Mouse (Mus musculus): ENCODE data around the gene Mki67. TPM values are rescaled to one million over a fixed set of nuclear protein-coding genes. Genes with fewer than 3 reads are reported as not detected.
"Not testable (repeated sequence)": the region's sequence is repeated elsewhere in the genome, so short reads cannot be mapped to it uniquely, and the experiment has no call there.

Mki67 gene
- polyA plus RNA-seq, 1 experiment from 2014 or later: 46.9 TPM

DNA sequence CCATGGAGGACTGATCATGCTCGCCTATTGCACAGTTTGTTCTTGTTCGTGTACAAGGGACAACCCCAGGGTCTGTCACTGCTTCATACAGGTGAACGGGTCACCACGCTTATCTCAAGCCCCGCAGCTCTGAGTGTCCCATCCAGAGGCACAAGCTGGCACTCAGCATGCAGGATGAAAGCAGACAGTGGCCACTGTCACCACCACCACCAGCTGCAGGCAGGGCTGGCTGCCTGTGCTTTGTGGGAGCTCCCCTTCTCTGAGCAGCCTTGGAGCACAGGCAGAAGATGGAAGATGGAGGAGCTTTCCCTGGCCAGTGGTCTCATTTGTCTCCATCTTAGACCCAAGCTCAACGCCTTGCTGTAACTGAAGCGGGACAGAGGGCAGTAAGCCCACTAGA lies 31.2 kb downstream of the Mki67 start:
- Histone ChIP-seq H3K36me3 (replicated peaks) (peaks cover 52% of the 10 kb centered on the region), H3K27me3 (replicated peaks; ENCODE audit: low read depth, poor library complexity, severe bottlenecking) (no peaks in the 10 kb centered on the region), H3K27ac (replicated peaks) (no peak overlapping the region), H3K9me3 (no peaks in the 10 kb centered on the region), H3K4me1 (no peaks in the 10 kb centered on the region), H3K4me3 (no peak overlapping the region)
- 89% methylated on average over 7 of the region's 7 CpGs for whole genome bisulfite sequencing
- DNase-seq (ENCODE audit: low spot score): no peak

DNA sequence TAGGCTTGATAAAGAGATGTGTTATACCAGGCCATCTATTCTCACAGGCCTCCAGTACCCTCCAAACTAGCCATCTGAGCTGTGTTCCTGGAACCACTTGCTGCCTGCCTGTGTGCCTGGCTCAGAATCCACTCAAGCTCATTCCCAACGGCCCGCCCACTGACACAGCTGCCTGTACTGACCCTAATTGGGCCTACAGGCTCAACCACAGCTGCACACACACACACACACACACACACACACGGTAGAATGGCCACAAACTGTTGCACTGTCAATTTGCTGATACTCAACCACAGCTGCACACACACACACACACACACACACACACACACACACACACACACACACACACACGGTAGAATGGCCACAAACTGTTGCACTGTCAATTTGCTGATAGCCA lies 32.1 kb downstream of the Mki67 start:
- WGBS: 70% methylated on average over 4 of the region's 4 CpGs
- H3K4me1 ChIP-seq; H3K27ac ChIP-seq (replicated peaks); H3K4me3 ChIP-seq; H3K9me3 ChIP-seq; H3K27me3 ChIP-seq (replicated peaks; ENCODE audit: low read depth, poor library complexity, severe bottlenecking); DNase-seq (ENCODE audit: low spot score): not testable (repeated sequence)
- peaks cover 44% of the 10 kb centered on the region for H3K36me3 ChIP-seq (replicated peaks)

DNA sequence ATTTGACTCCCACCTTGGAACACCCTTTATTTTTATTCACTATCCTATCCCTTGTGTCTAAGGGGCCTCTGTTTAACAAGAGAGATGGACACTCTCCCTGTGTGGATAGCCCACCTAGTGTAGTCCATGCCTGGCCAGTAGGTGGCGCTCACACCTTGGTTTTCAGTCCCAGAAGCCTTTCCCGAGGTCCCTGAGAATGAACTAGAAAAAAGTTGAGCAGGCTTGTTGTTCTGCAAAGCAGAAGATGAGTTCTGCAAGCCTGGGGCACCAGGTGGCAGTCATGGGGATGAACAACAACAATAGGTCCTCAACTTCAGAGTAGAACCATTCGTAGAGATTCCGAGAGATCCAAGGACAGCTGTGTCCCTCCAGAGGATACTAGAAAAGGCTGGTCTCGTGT lies 35.8 kb downstream of the Mki67 start:
- H3K36me3 ChIP-seq (replicated peaks): peaks cover 6% of the 10 kb centered on the region
- H3K4me1 ChIP-seq: no peaks in the 10 kb centered on the region
- no peaks in the 10 kb centered on the region for H3K27me3 ChIP-seq (replicated peaks; ENCODE audit: low read depth, poor library complexity, severe bottlenecking)
- H3K9me3 ChIP-seq: no peaks in the 10 kb centered on the region
- no peak overlapping the region for H3K4me3 ChIP-seq
- no peak overlapping the region for H3K27ac ChIP-seq (replicated peaks)
- DNase-seq (ENCODE audit: low spot score): peak; percentile 60
- WGBS: 68% methylated on average over 5 of the region's 5 CpGs

DNA sequence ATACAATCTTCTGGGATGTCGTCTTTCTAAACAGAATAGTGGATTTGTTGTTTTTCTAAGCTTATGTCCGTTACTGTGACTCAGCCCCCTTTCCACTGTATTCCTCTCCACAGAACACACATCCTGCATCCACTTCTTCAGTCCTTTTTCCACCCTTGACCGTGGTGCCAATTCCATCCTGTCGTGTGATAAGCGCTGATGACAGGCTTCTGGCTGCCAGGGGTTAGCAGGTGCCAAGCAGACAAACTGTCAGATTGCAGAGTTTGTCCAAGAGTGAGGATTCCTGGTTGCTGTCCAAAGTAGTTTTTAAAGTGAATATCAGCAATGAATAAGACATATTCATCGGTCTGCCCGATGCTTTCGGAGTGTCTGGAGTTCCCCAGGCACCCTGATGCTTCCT lies 39.4 kb downstream of the Mki67 start:
- H3K36me3 ChIP-seq (replicated peaks): no peaks in the 10 kb centered on the region
- WGBS: 86% methylated on average over 8 of the region's 8 CpGs
- no peak overlapping the region for H3K27ac ChIP-seq (replicated peaks)
- H3K4me1 ChIP-seq: no peaks in the 10 kb centered on the region
- no peak overlapping the region for H3K4me3 ChIP-seq
- no peaks in the 10 kb centered on the region for H3K27me3 ChIP-seq (replicated peaks; ENCODE audit: low read depth, poor library complexity, severe bottlenecking)
- no peaks in the 10 kb centered on the region for H3K9me3 ChIP-seq
- DNase-seq (ENCODE audit: low spot score): no peak

DNA sequence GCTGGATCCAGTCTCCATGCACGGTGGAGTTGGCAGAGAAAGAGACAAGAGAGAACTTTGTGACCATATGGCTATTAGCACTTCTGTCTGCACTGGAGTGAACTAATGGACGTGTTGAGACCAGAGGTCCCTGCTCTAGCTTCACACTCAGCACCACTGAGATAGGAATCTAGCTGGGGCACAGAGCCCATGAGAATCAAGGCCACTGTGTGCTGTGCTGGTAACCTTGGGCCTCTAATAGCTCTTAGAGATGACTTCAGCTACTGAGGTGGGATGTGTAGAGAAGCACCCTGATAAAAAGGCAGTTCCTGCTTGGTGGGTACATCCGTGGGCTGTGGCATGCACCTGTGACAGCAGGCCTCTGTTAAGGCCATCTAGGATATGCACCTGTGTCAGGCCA lies 42.6 kb downstream of the Mki67 start:
- no peaks in the 10 kb centered on the region for H3K36me3 ChIP-seq (replicated peaks)
- no peak for DNase-seq (ENCODE audit: low spot score)
- H3K9me3 ChIP-seq: no peaks in the 10 kb centered on the region
- H3K27me3 ChIP-seq (replicated peaks; ENCODE audit: low read depth, poor library complexity, severe bottlenecking): no peaks in the 10 kb centered on the region
- 79% methylated on average over 3 of the region's 3 CpGs for WGBS
- H3K27ac ChIP-seq (replicated peaks): no peak overlapping the region
- no peak overlapping the region for H3K4me3 ChIP-seq
- H3K4me1 ChIP-seq: 0 out of 2 replicates have a peak, but pooled peaks cover 6% of the 10 kb centered on the region

DNA sequence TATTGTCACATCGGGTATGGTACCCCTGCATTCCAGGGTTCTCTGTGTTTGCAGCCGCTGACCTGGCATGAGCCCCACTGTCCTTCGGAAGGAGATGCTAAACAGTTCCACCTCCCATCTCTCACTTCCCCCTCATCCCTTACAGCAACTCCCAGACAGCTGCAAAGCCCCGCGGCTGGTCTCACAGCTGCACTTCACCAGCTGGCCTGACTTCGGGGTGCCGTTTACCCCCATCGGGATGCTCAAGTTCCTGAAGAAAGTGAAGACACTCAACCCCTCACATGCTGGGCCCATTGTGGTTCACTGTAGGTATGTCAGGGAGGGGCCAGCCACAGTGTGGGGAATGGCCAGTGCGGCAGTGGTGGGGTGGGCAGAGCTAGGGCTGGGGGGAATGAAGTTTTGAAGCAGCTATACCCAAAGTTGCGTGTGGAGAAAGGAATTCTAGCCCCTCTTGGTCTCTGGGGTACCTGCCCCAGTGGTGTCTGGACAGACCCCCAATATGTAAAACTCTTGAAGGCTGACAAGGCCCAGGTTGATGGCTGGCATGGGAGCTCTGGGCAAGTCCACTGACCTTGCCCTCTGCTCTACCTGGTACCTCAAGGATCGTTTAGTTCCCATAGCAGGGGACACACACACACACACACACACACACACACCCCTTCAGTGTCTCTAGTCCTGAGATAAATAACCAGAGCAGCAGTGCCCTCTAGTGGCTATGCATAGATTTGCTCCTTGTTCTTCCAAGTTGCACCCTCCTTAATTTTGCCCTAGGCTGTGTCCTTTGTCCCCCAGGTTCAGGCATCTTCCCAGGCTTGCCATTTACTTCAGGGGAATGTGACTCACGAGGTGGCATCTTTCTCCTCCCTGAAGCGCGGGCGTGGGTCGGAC lies 47.1 kb downstream of the Mki67 start:
- Histone ChIP-seq H3K9me3 (no peaks in the 10 kb centered on the region), H3K4me3 (no peak overlapping the region), H3K27me3 (replicated peaks; ENCODE audit: low read depth, poor library complexity, severe bottlenecking) (no peaks in the 10 kb centered on the region), H3K27ac (replicated peaks) (0 out of 2 replicates have a peak overlapping the region, but pooled peaks have one; percentile 10), H3K36me3 (replicated peaks) (no peaks in the 10 kb centered on the region), H3K4me1 (peaks cover 16% of the 10 kb centered on the region)
- peak; percentile 65 for DNase-seq (ENCODE audit: low spot score)
- 39% methylated on average over 16 of the region's 16 CpGs for WGBS

DNA sequence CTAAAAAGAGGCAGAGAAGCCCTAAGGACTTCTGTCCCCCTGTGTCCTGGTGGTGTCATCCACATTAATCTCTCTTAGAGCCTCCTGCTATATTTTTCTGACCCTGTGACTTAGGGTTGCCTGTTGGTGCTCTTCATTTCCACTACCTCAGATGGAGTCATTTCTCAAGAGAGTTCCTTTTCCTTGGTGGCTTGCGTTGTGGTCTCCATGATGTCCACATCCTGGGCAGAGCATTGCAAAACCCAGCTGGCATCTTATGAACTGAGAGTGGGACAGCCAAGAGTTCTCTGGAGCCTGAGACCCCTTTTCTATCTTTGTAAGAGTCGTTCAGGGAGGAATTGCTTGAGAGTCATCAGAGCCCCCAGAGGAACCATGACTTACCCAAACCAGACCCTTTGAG lies 49.8 kb downstream of the Mki67 start:
- Histone ChIP-seq H3K4me1 (peaks cover 16% of the 10 kb centered on the region), H3K4me3 (no peak overlapping the region), H3K27me3 (replicated peaks; ENCODE audit: low read depth, poor library complexity, severe bottlenecking) (no peaks in the 10 kb centered on the region), H3K36me3 (replicated peaks) (no peaks in the 10 kb centered on the region), H3K27ac (replicated peaks) (no peak overlapping the region), H3K9me3 (no peaks in the 10 kb centered on the region)
- no peak for DNase-seq (ENCODE audit: low spot score)
- WGBS: 90% methylated on average over 2 of the region's 2 CpGs

DNA sequence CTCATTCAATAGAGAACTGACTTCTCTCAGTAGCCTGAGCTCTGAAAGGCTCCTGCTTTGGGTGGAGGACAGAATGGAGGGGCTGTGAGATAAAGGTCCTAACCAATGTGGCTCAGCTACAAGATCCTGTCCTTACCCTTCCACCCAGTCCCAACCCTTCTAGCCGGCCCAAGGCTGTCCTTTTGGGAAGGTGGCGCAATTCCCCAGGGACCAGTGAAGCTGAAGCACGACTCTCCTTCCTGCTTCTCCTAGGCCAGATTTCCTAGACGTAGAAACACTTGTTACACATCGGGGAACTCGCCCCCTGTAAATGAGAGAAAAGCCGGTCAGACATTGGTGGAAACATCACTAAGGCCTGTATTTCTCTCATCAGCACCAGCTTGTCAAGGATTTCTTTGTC lies 52.0 kb downstream of the Mki67 start:
- Histone ChIP-seq H3K4me1 (peaks cover 14% of the 10 kb centered on the region), H3K4me3 (no peak overlapping the region), H3K27ac (replicated peaks) (no peak overlapping the region), H3K27me3 (replicated peaks; ENCODE audit: low read depth, poor library complexity, severe bottlenecking) (no peaks in the 10 kb centered on the region), H3K36me3 (replicated peaks) (no peaks in the 10 kb centered on the region), H3K9me3 (no peaks in the 10 kb centered on the region)
- 79% methylated on average over 7 of the region's 7 CpGs for WGBS
- DNase-seq (ENCODE audit: low spot score): no peak

DNA sequence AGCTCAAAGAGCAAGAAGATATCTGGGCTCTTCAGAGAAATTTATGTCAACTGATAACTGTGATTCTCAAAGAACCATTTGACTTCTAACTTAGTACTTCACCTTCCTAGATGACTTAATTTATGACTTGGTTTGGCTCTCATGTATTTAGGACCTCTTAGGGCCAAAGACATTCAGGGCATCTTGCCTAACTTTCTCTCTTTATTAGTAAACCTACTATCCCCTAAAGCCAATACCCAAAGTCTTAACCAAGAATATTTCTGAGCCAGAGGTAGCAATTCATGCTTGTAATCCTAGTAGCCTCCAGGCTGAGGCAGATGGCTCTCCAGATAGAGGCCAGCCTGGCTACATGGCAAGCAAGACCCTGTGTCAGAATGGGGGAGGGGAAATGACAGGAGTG lies 55.8 kb downstream of the Mki67 start:
- Histone ChIP-seq H3K36me3 (replicated peaks) (no peaks in the 10 kb centered on the region), H3K27ac (replicated peaks) (no peak overlapping the region), H3K4me1 (peaks cover 4% of the 10 kb centered on the region; the same call in 1 of the 2 replicates), H3K27me3 (replicated peaks; ENCODE audit: low read depth, poor library complexity, severe bottlenecking) (no peaks in the 10 kb centered on the region), H3K9me3 (no peaks in the 10 kb centered on the region), H3K4me3 (no peak overlapping the region)
- no peak for DNase-seq (ENCODE audit: low spot score)

DNA sequence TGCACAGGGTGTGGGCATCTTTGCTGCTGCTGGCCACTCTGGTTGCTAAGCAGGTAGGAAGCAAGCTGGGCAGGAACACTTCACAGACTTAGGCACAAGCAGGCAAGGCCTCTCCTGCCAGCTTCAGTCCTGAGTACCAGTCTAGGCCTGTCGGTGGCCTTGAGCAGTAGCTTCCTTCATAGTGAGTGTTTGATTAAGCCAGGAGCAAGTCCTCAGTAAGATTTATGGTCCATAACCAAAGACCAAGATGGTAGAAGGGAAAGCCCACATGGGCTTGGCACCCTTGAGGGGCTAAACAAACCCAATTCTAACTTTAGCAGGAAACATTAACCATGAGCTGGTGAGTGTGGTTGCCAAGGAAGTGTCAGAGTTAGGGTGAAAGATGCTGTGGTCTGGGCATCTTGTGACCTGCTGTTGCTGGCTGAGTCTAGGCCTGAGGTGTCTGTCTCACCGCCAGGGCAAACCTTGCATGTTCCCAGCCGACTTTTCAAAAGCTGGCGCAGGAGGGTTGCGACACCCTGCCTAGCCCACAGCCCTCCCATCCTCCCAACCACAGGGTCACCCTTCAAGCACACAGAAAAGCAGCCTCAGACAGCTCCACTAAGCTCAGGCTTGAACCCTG lies 56.7 kb downstream of the Mki67 start:
- Histone ChIP-seq H3K36me3 (replicated peaks) (no peaks in the 10 kb centered on the region), H3K9me3 (no peaks in the 10 kb centered on the region), H3K4me3 (no peak overlapping the region), H3K27ac (replicated peaks) (no peak overlapping the region), H3K27me3 (replicated peaks; ENCODE audit: low read depth, poor library complexity, severe bottlenecking) (no peaks in the 10 kb centered on the region), H3K4me1 (no peaks in the 10 kb centered on the region)
- WGBS: 94% methylated on average over 5 of the region's 5 CpGs
- no peak for DNase-seq (ENCODE audit: low spot score)

DNA sequence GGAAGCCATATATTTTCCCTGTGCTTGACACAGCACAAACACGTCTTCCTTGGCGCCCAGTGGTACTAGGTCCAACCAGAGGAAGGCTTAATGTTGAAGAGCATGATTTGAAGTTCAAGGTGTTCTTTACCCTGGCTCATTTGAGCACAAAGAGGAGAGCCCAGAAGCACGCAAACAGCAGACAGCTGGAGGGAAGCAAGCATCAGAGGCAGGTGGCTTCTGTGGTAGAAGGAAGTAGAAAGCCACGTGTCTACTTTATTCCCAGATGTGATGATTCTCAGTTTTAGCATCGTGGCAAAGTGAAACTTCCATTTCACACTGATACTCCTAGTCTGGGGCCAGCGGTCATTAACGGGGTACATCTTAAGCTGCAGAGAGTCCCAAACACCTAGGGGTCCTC lies 58.0 kb downstream of the Mki67 start:
- no peaks in the 10 kb centered on the region for H3K4me1 ChIP-seq
- H3K27ac ChIP-seq (replicated peaks): no peak overlapping the region
- no peak for DNase-seq (ENCODE audit: low spot score)
- H3K4me3 ChIP-seq: no peak overlapping the region
- H3K27me3 ChIP-seq (replicated peaks; ENCODE audit: low read depth, poor library complexity, severe bottlenecking): no peaks in the 10 kb centered on the region
- H3K36me3 ChIP-seq (replicated peaks): no peaks in the 10 kb centered on the region
- H3K9me3 ChIP-seq: no peaks in the 10 kb centered on the region
- 89% methylated on average over 7 of the region's 7 CpGs for WGBS

DNA sequence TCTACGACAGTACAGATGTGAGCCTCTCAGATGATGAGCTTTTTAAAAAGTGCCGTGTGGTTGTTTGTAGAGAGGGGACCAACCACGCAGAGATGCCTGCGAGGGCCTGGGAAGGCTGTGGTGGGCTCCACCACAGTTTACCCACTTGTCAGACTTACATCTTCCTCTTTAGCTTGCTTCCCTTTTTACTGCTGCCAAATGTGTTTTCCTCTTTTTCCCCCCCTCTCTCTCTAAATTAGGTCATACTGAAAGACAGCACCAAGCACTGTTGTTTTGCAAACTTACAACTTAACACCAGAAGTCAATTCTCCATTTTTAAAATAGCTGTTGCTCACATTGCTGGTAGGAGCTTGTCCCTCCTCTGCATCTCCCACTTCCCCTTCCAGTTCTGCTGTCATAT lies 61.0 kb downstream of the Mki67 start:
- H3K27ac ChIP-seq (replicated peaks): no peak overlapping the region
- H3K27me3 ChIP-seq (replicated peaks; ENCODE audit: low read depth, poor library complexity, severe bottlenecking): no peaks in the 10 kb centered on the region
- no peak for DNase-seq (ENCODE audit: low spot score)
- H3K9me3 ChIP-seq: no peaks in the 10 kb centered on the region
- 0 out of 2 replicates have a peak, but pooled peaks cover 7% of the 10 kb centered on the region for H3K4me1 ChIP-seq
- no peak overlapping the region for H3K4me3 ChIP-seq
- 88% methylated on average over 4 of the region's 4 CpGs for whole genome bisulfite sequencing
- H3K36me3 ChIP-seq (replicated peaks): no peaks in the 10 kb centered on the region

DNA sequence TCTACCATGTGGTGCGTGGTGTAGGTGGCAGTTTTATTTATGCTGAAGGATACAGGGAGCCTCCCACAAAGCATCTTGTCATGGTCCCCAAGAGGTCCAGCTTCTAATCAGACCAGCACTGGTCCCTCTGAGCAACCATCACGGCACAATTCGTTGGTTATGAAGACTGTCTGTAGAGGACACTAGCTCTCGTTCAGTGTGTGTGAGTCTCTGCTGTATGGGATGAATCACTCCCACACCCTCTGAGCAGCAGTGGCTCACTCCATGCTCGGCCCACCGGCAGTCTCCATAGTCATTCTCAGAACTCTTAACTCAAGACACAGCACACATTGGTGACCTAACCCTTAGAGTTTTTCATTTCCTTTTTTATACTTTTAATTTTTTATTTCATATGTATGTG lies 61.9 kb downstream of the Mki67 start:
- H3K4me1 ChIP-seq: 0 out of 2 replicates have a peak, but pooled peaks cover 7% of the 10 kb centered on the region

More for the DNA sequence above, 61.9 kb downstream of the Mki67 start:
- Histone ChIP-seq H3K4me3 (no peak overlapping the region), H3K36me3 (replicated peaks) (no peaks in the 10 kb centered on the region), H3K27me3 (replicated peaks; ENCODE audit: low read depth, poor library complexity, severe bottlenecking) (no peaks in the 10 kb centered on the region), H3K27ac (replicated peaks) (no peak overlapping the region), H3K9me3 (no peaks in the 10 kb centered on the region)
- DNase-seq (ENCODE audit: low spot score): no peak
- WGBS: 93% methylated on average over 6 of the region's 6 CpGs
